Mouse (Mus musculus) forebrain, postnatal 0 days (tissue): ENCODE data around the gene Ccdc54. TPM values are rescaled to one million over a fixed set of nuclear protein-coding genes. Genes with fewer than 3 reads are reported as not detected.

Experiments
- ATAC-seq: fragments of 200-750 bp; cut with Nextera tagmentation; 2 replicates; pipeline ENCODE4 v1.8.0; 2017; ENCODE audit warnings: mild to moderate bottlenecking, moderate library complexity
- DNase-seq: peaks from one replicate; pipeline ENCODE4 v3.0.0-alpha.2; 2015
- H3K27ac ChIP-seq: fragments of 300-500 bp; sonication (generic); 2 replicates; pipeline ENCODE4 v1.5.1; 2014; ENCODE audit warnings: low read depth, mild to moderate bottlenecking, antibody characterized with exemption, low read length, moderate library complexity, mixed read lengths
- H3K27me3 ChIP-seq: fragments of 300-500 bp; sonication (generic); 2 replicates; pipeline ENCODE4 v1.6.1; 2014; ENCODE audit warnings: mild to moderate bottlenecking, low read length, mixed read lengths; ENCODE audit not compliant: insufficient read depth
- H3K36me3 ChIP-seq: fragments of 300-500 bp; sonication (generic); 2 replicates; pipeline ENCODE4 v1.6.1; 2014; ENCODE audit warnings: mild to moderate bottlenecking, moderate library complexity; ENCODE audit not compliant: insufficient read depth
- H3K4me1 ChIP-seq: fragments of 300-500 bp; sonication (generic); 2 replicates; pipeline ENCODE4 v1.6.1; 2014; ENCODE audit warnings: antibody characterized with exemption; ENCODE audit not compliant: insufficient read depth
- H3K4me2 ChIP-seq: fragments of 300-500 bp; sonication (generic); 2 replicates; pipeline ENCODE4 v1.6.1; 2014; ENCODE audit warnings: low read depth, mild to moderate bottlenecking, moderate library complexity
- H3K4me3 ChIP-seq: fragments of 300-500 bp; sonication (generic); 2 replicates; pipeline ENCODE4 v1.5.1; 2014; ENCODE audit warnings: low read depth, low read length, mixed read lengths
- H3K9ac ChIP-seq: fragments of 300-500 bp; sonication (generic); 2 replicates; pipeline ENCODE4 v1.6.1; 2014; ENCODE audit warnings: mild to moderate bottlenecking
- H3K9me3 ChIP-seq: fragments of 300-500 bp; sonication (generic); 2 replicates; pipeline ENCODE4 v1.6.1; 2016; ENCODE audit warnings: low read length
- CTCF ChIP-seq: sonication (generic); IDR thresholded peaks from 2 replicates; pipeline ENCODE4 v1.5.1; 2016; ENCODE audit warnings: antibody characterized with exemption, control low read depth, low read depth
- WGBS: fragments of 180-500 bp; shearing (Covaris S2); extraction: QIAGEN DNeasy Blood & Tissue Kit; methylation state at CpG from one replicate; pipeline ENCODE4 v1.1.7; 2014; 5-methylcytosine and 5-hydroxymethylcytosine counted together
- polyA plus RNA-seq: library from polyadenylated mRNA; unstranded; fragments of >200 nt; fragmentation: Nextera tagmentation; extraction: Ambion mirVana; gene quantifications from 2 replicates; pipeline ENCODE4 v1.2.1, GENCODE M21; 2015
- total RNA-seq: library from RNA; depleted of rRNA; stranded (reverse); fragments of >200 nt; gene quantifications from 2 replicates; pipeline ENCODE4 v1.2.3, GENCODE M21; 2014; rRNA removed

The Ccdc54 gene
- total and polyA plus RNA-seq, 2 experiments from 2014 or later: not detected

- Histone ChIP-seq H3K9me3 (no peaks in the 10 kb centered on the region), H3K4me3 (no peak overlapping the region), H3K36me3 (no peaks in the 10 kb centered on the region), H3K4me2 (no peak overlapping the region), H3K9ac (no peak overlapping the region), H3K27ac (no peak overlapping the region), H3K27me3 (no peaks in the 10 kb centered on the region; the same call in 1 of the 2 replicates), H3K4me1 (no peaks in the 10 kb centered on the region)
- ATAC-seq (peak; percentile 60; the same call in 1 of the 2 replicates), DNase-seq (peak; percentile 44)
- peak; percentile 65 for TF ChIP-seq CTCF
- 72% methylated on average over 5 of the region's 5 CpGs for WGBS
Measured at GRCm38 (mm10) chr16:50542554-50543333, 48.2 kb downstream of the Ccdc54 start.

Other genes starting within 250 kb of the Ccdc54 start
- 8.3 and 11.9 TPM in 2 replicates for gene Bbx, start 158.8 kb downstream of the Ccdc54 start, total RNA-seq
- 3.9 and 13.2 TPM in 2 replicates for gene Bbx, start 158.8 kb downstream of the Ccdc54 start, polyA plus RNA-seq